9 mouse cellular contexts compared by ENCODE assay signal in the genomic region with DNA sequence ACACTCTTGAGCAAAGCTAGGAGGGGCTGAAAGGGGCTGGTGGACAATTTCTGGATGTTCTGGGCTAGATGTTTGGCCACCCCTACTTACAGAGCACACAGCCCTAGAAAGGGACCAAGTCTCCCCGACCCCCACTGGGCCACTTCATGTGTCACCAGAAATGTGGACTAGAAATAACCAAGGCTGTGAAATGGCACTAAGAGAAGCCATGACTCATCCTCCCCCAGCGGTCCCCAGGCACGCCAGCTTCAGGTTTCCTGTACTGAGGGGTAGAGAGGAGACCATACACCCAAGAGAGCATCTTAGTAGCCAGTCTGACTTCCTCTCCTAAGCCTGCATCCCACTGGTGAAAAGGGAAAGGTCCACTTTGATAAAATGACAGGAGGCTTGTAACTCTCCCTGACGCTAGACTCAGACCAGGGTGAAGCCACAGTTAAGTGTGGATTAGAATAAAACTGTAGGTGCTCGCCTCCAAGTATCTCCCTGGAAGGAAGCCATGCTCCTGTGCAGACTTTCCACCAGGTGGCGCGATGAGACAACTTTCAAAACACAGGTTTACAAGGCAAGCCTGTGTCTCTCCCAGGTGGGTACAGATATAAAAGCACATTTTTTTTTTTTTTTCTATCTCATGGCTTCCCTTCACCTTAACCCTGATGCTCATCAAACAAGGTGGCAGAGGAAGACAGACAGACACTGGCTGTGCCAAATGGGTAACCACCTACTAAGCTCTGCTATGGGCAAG. TPM values are rescaled to one million over a fixed set of nuclear protein-coding genes. Genes with fewer than 3 reads are reported as not detected.
DNase-seq lines count a peak whose midpoint lies in the region; ATAC-seq and TF ChIP-seq lines count a peak whose summit lies in the region.
"Had no signal": no experiment of that assay in that cellular context is flagged by ENCODE, and none has a peak within 500 bp of the region (broad histone marks: within the 10 kb centered on the region; RNA-seq: fewer than 3 reads in every experiment).

No protein-coding gene starts in this region.

- ATAC-seq in liver, embryonic 12.5 days: no peak
- no peak for ATAC-seq in limb, embryonic 14.5 days (ENCODE audit: low FRiP score, low read depth)

- no peaks in the 10 kb centered on the region for H3K79me2 ChIP-seq in liver, adult 2 months (ENCODE audit: control insufficient read depth, insufficient read depth, low read length)

- no peaks in the 10 kb centered on the region for H3K4me1 ChIP-seq in liver, adult 2 months (ENCODE audit: control insufficient read depth, insufficient read depth, low read length)
- no peaks in the 10 kb centered on the region for H3K4me1 ChIP-seq in liver, embryonic 12.5 days
- peaks cover 12% of the 10 kb centered on the region for H3K4me1 ChIP-seq in limb, embryonic 14.5 days (ENCODE audit: control insufficient read depth, insufficient read depth, low read length)

- no peak overlapping the region for H3K9ac ChIP-seq in liver, adult 2 months (ENCODE audit: low read depth, low read length)
- no peak overlapping the region for H3K9ac ChIP-seq in liver, embryonic 12.5 days
- H3K9ac ChIP-seq in limb, embryonic 14.5 days (ENCODE audit: low read depth, low read length, severe bottlenecking): no peak overlapping the region

- H3K27ac ChIP-seq in liver, adult 2 months (replicated peaks; ENCODE audit: insufficient read depth, low read depth, low read length): no peak overlapping the region
- no peak overlapping the region for H3K27ac ChIP-seq in liver, embryonic 12.5 days
- H3K27ac ChIP-seq in limb, embryonic 14.5 days (replicated peaks; ENCODE audit: low read depth, low read length): no peak overlapping the region

- no peaks in the 10 kb centered on the region for H3K27me3 ChIP-seq in liver, adult 2 months (ENCODE audit: control insufficient read depth, insufficient read depth, low read length)
- peaks cover 50% of the 10 kb centered on the region for H3K27me3 ChIP-seq in liver, embryonic 12.5 days (replicated peaks)
- peaks cover 2% of the 10 kb centered on the region; the same call in 1 of the 2 replicates for H3K27me3 ChIP-seq in limb, embryonic 14.5 days (ENCODE audit: control insufficient read depth, insufficient read depth, low read length)

- no peak for TF ChIP-seq POLR2A in liver, adult 2 months (IDR thresholded peaks at IDR 0.05; ENCODE audit: extremely low read depth, insufficient read depth, low read length)
- no peak for TF ChIP-seq POLR2A in limb, embryonic 14.5 days (IDR thresholded peaks at IDR 0.05; ENCODE audit: borderline replicate concordance, extremely low read depth, insufficient read depth, insufficient read length)

- no peak overlapping the region for H3K4me3 ChIP-seq in liver, adult 2 months (ENCODE audit: insufficient read depth, low read depth, low read length)
- H3K4me3 ChIP-seq in liver, embryonic 12.5 days: no peak overlapping the region
- H3K4me3 ChIP-seq in limb, embryonic 14.5 days (replicated peaks; ENCODE audit: low read length): no peak overlapping the region

- H3K9me3 ChIP-seq in liver, embryonic 12.5 days (replicated peaks): no peaks in the 10 kb centered on the region
- no peaks in the 10 kb centered on the region for H3K9me3 ChIP-seq in limb, embryonic 14.5 days (ENCODE audit: control insufficient read depth, low read length)

- 22% methylated on average over 7 of the region's 7 CpGs for WGBS in liver, adult 2 months
- 12% methylated on average over 7 of the region's 7 CpGs for WGBS in liver, embryonic 12.5 days (ENCODE audit: insufficient replicate concordance)
- WGBS in limb, embryonic 14.5 days: 29% methylated on average over 7 of the region's 7 CpGs

- no peaks in the 10 kb centered on the region for H3K36me3 ChIP-seq in liver, adult 2 months (ENCODE audit: control insufficient read depth, insufficient read depth, low read length)
- H3K36me3 ChIP-seq in liver, embryonic 12.5 days: no peaks in the 10 kb centered on the region
- H3K36me3 ChIP-seq in limb, embryonic 14.5 days (ENCODE audit: control insufficient read depth, insufficient read depth, low read length): no peaks in the 10 kb centered on the region

- H3K4me2 ChIP-seq in liver, embryonic 12.5 days: no peak overlapping the region
- H3K4me2 ChIP-seq in limb, embryonic 14.5 days (replicated peaks; ENCODE audit: low read depth, low read length, severe bottlenecking): no peak overlapping the region

- TF ChIP-seq CTCF in liver, adult 2 months (IDR thresholded peaks at IDR 0.05; ENCODE audit: low read depth, low read length): peak; percentile 74

- DNase-seq in liver, adult 2 months (ENCODE audit: extremely low read depth, low read depth, low spot score): peak; percentile 44
- peak; percentile 60 for DNase-seq in adipocyte (ENCODE audit: low spot score)
- DNase-seq in cerebellum, postnatal 4 days (ENCODE audit: low spot score in 2 of 2): peak; percentile 57 to 75
- peak; percentile 19 to 64 for DNase-seq in kidney, adult 8-10 months
- peak; percentile 67 for DNase-seq in limb, embryonic 14.5 days (ENCODE audit: low spot score)
- peak; percentile 81 for DNase-seq in right cerebral cortex, postnatal 14 days
- peak; percentile 71 for DNase-seq in urinary bladder, postnatal 25 days (ENCODE audit: low spot score)

RNA-seq across cellular contexts. Expression of gene Neurog3, which starts 27.9 kb away (rescaled TPM):
- not detected in 2 replicates for total RNA-seq in liver, adult 2 months (2014; rRNA removed)
- not detected in 2 replicates for polyA plus RNA-seq in liver, adult 2 months (2012; rRNA removed)
- polyA plus RNA-seq in liver, embryonic 12.5 days (2016; fragmentation: Nextera tagmentation; extraction: Ambion mirVana): not detected in 2 replicates
- polyA plus RNA-seq in limb, embryonic 14.5 days (2012; rRNA removed): not detected in 2 replicates
- not detected in 2 replicates for polyA plus RNA-seq in limb, embryonic 14.5 days (2014; fragmentation: Nextera tagmentation; extraction: Ambion mirVana)
- polyA plus RNA-seq: gonadal fat pad, adult 2 months had no signal

RNA-seq across cellular contexts. Expression of gene Fam241b, which starts 38.7 kb away (rescaled TPM):
- total RNA-seq in liver, adult 2 months (2014; rRNA removed): 2.1 and 3.6 TPM in 2 replicates
- 3.2 and 3.9 TPM in 2 replicates for polyA plus RNA-seq in liver, adult 2 months (2012; rRNA removed)
- polyA plus RNA-seq in liver, embryonic 12.5 days (2016; fragmentation: Nextera tagmentation; extraction: Ambion mirVana): 0.63 and 1.1 TPM in 2 replicates
- 8.4 and 8.5 TPM in 2 replicates for polyA plus RNA-seq in limb, embryonic 14.5 days (2012; rRNA removed)
- polyA plus RNA-seq in limb, embryonic 14.5 days (2014; fragmentation: Nextera tagmentation; extraction: Ambion mirVana): 5.0 and 5.4 TPM in 2 replicates
